Mouse (Mus musculus) midbrain, embryonic 14.5 days (tissue): ENCODE results near the gene Myof. TPM values are rescaled to one million over a fixed set of nuclear protein-coding genes. Genes with fewer than 3 reads are reported as not detected.

Source experiments
- ATAC-seq: fragments of 200-750 bp; cut with Nextera tagmentation; 2 replicates; pipeline ENCODE4 v1.8.0; 2017; ENCODE audit warnings: moderate number of reproducible peaks, moderate library complexity; ENCODE audit not compliant: low FRiP score, low TSS enrichment
- DNase-seq: peaks from one replicate; pipeline ENCODE4 v3.0.0-alpha.2; 2015
- H3K27ac ChIP-seq: fragments of 300-500 bp; sonication (generic); replicated peaks from 2 replicates; pipeline ENCODE4 v1.5.1; 2014; ENCODE audit warnings: mild to moderate bottlenecking, low read depth, low read length, moderate library complexity
- H3K27me3 ChIP-seq: fragments of 300-500 bp; sonication (generic); 2 replicates; pipeline ENCODE4 v1.6.1; 2014; ENCODE audit warnings: low read length, control low read depth, mixed read lengths; ENCODE audit not compliant: control insufficient read depth, insufficient read depth
- H3K36me3 ChIP-seq: fragments of 300-500 bp; sonication (generic); 2 replicates; pipeline ENCODE4 v1.6.1; 2014; ENCODE audit warnings: low read length, control low read depth; ENCODE audit not compliant: control insufficient read depth, insufficient read depth
- H3K4me1 ChIP-seq: fragments of 300-500 bp; sonication (generic); 2 replicates; pipeline ENCODE4 v1.6.1; 2014; ENCODE audit warnings: mild to moderate bottlenecking, antibody characterized with exemption, low read length, control low read depth; ENCODE audit not compliant: control insufficient read depth, insufficient read depth
- H3K4me2 ChIP-seq: fragments of 300-500 bp; sonication (generic); 2 replicates; pipeline ENCODE4 v1.6.1; 2014; ENCODE audit warnings: mild to moderate bottlenecking, low read length, moderate library complexity
- H3K4me3 ChIP-seq: fragments of 300-500 bp; sonication (generic); replicated peaks from 2 replicates; pipeline ENCODE4 v1.5.1; 2014; ENCODE audit warnings: low read depth, low read length
- H3K9ac ChIP-seq: fragments of 300-500 bp; sonication (generic); replicated peaks from 2 replicates; pipeline ENCODE4 v1.6.1; 2014; ENCODE audit warnings: mild to moderate bottlenecking, low read length, moderate library complexity
- H3K9me3 ChIP-seq: fragments of 300-500 bp; sonication (generic); 2 replicates; pipeline ENCODE4 v1.6.1; 2016; ENCODE audit warnings: low read length, control low read depth, mixed read lengths; ENCODE audit not compliant: control insufficient read depth
- WGBS: fragments of 180-500 bp; shearing (Covaris S2); extraction: QIAGEN DNeasy Blood & Tissue Kit; methylation state at CpG from one replicate; pipeline ENCODE4 v1.1.7; 2014; 5-methylcytosine and 5-hydroxymethylcytosine counted together
- polyA plus RNA-seq: library from polyadenylated mRNA; unstranded; fragments of >200 nt; fragmentation: Nextera tagmentation; extraction: Ambion mirVana; gene quantifications from 2 replicates; pipeline ENCODE4 v1.2.1, GENCODE M21; 2014

The Myof gene
- polyA plus RNA-seq, 1 experiment from 2014 or later: 1.1 TPM

GRCm38 (mm10) chr19:38032993-38033734 lies 10.2 kb downstream of the Myof start:
- Histone ChIP-seq H3K4me3 (no peak overlapping the region), H3K9ac (no peak overlapping the region), H3K27me3 (no peaks in the 10 kb centered on the region), H3K9me3 (no peaks in the 10 kb centered on the region), H3K36me3 (no peaks in the 10 kb centered on the region), H3K27ac (no peak overlapping the region), H3K4me1 (no peaks in the 10 kb centered on the region), H3K4me2 (no peak overlapping the region)
- WGBS: 81% methylated on average over 15 of the region's 15 CpGs
- no peak for ATAC-seq
- no peak for DNase-seq

GRCm38 (mm10) chr19:38031144-38031543 lies 12.2 kb downstream of the Myof start:
- WGBS: 72% methylated on average over 9 of the region's 9 CpGs
- no peak overlapping the region for H3K9ac ChIP-seq
- no peak for ATAC-seq

DNA sequence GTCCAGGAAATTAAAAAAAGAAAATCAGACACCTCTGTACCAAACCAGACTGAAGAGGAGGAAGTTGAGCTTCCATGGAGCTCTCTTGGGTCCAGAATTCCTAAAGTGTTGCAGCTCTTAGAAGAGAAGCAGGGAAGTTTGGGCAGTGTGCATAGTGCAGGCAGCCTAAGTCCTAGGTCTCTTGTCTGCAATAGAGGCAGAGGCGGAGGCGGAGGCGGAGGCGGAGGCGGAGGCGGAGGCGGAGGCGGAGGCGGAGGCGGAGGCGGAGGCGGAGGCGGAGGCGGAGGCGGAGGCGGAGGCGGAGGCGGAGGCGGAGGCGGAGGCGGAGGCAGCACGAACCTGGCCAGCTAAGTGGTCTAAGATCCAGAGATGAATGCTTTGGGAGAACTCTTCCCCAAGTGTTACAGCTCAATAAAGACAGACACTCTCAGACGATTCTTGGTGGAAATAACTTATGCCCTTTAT lies 12.7 kb downstream of the Myof start:
- H3K4me1 ChIP-seq: no peaks in the 10 kb centered on the region
- H3K27ac ChIP-seq: no peak overlapping the region
- 2% methylated on average over 16 of the region's 23 CpGs for WGBS
- H3K9ac ChIP-seq: no peak overlapping the region
- no peaks in the 10 kb centered on the region for H3K9me3 ChIP-seq
- H3K4me3 ChIP-seq: no peak overlapping the region
- DNase-seq (peak; percentile 55), ATAC-seq (no peak)
- H3K4me2 ChIP-seq: peak overlapping the region; percentile 29
- H3K36me3 ChIP-seq: no peaks in the 10 kb centered on the region
- no peaks in the 10 kb centered on the region for H3K27me3 ChIP-seq

More at GRCm38 (mm10) chr19:38031144-38031543, 12.2 kb downstream of the Myof start:
- Histone ChIP-seq H3K4me3 (no peak overlapping the region), H3K36me3 (no peaks in the 10 kb centered on the region), H3K4me2 (peak overlapping the region; percentile 29), H3K9me3 (no peaks in the 10 kb centered on the region), H3K27ac (no peak overlapping the region), H3K27me3 (no peaks in the 10 kb centered on the region), H3K4me1 (no peaks in the 10 kb centered on the region)
- DNase-seq: no peak

DNA sequence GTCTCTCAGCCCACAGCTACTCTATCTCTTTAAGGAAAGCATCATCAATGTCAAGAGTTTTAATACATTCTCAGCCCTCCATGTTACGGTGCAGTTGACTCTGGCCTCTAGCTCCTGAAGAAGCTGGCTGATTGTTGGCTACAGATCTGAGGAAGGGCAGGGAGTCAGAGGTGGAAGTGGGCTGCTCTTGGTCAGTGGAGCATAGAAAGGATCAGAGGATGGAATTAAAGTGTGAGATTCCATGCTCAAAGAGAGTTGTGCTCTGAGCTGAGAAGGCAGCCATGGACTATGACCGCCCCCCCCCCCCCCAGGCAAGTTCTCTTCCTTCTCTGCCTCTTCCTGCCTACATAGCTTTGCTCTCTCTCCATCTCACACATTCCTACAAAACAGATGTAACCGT lies 13.5 kb downstream of the Myof start:
- no peak for ATAC-seq
- no peaks in the 10 kb centered on the region for H3K27me3 ChIP-seq
- 36% methylated on average over 3 of the region's 3 CpGs for WGBS
- H3K27ac ChIP-seq: no peak overlapping the region
- no peak overlapping the region for H3K9ac ChIP-seq
- H3K36me3 ChIP-seq: no peaks in the 10 kb centered on the region
- H3K4me1 ChIP-seq: no peaks in the 10 kb centered on the region
- no peak for DNase-seq
- no peak overlapping the region for H3K4me3 ChIP-seq
- no peak overlapping the region for H3K4me2 ChIP-seq
- no peaks in the 10 kb centered on the region for H3K9me3 ChIP-seq

DNA sequence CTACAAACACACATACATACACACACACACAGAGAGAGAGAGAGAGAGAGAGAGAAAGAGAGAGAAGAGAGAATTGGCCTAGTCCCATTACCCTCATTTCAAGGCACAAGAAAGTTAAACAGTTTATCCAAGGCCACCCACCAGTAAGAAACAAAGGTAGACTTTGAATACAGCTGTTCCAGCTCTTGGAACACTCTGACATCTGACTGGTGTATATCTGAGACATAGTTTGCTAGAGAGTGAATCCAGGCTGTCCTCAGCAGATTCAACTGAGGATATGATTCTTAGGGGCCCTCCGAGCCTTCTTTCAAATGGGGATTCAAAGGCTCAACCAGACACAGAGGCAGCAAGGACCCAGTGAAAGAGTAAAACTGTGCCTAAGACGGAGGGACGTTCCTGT lies 14.1 kb downstream of the Myof start:
- no peak overlapping the region for H3K4me3 ChIP-seq
- WGBS: 69% methylated on average over 3 of the region's 3 CpGs

DNA sequence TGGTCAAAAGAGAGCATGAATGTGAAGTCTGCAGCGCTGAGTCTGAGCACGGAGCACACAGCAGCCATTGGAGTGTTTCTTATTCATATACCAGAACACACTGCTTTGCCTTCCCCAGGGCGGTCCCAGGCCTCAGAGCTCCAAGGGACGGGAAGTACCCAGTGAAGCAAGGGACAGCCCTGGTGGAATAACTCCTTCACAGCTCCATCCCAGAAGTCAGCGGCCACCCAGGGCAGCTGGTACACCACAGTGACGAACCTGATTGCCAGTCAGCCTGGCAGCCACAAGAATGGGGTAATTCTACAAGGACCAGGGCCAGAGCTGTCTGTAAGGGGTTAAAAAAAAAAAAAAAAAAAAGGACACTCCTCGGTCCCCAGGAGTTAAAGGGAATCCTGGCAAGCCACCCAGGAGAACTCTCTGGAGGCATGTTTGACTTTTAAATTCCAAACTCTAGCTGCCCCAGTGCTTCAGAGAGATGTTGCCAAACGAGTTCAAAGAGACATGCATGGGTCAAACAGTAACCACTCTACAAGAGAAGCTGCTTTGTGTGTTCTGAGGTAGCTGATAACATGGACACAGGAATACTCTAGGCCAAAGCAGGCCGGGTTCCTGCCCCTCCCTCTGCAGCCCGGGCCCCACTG lies 15.4 kb downstream of the Myof start:
- 64% methylated on average over 10 of the region's 10 CpGs for WGBS
- no peak overlapping the region for H3K27ac ChIP-seq

More for the DNA sequence above, 14.1 kb downstream of the Myof start:
- no peaks in the 10 kb centered on the region for H3K27me3 ChIP-seq
- H3K36me3 ChIP-seq: no peaks in the 10 kb centered on the region
- H3K9me3 ChIP-seq: no peaks in the 10 kb centered on the region
- no peak overlapping the region for H3K9ac ChIP-seq
- H3K27ac ChIP-seq: no peak overlapping the region
- DNase-seq: no peak
- no peak overlapping the region for H3K4me2 ChIP-seq
- no peaks in the 10 kb centered on the region for H3K4me1 ChIP-seq
- ATAC-seq: no peak

GRCm38 (mm10) chr19:38027389-38027788 lies 16.0 kb downstream of the Myof start:
- DNase-seq (no peak), ATAC-seq (no peak)
- H3K4me1 ChIP-seq: no peaks in the 10 kb centered on the region
- no peak overlapping the region for H3K4me3 ChIP-seq
- H3K27ac ChIP-seq: no peak overlapping the region
- no peaks in the 10 kb centered on the region for H3K9me3 ChIP-seq
- no peak overlapping the region for H3K9ac ChIP-seq
- H3K36me3 ChIP-seq: no peaks in the 10 kb centered on the region
- H3K27me3 ChIP-seq: no peaks in the 10 kb centered on the region
- no peak overlapping the region for H3K4me2 ChIP-seq
- WGBS: 88% methylated on average over 6 of the region's 6 CpGs

More for the DNA sequence above, 15.4 kb downstream of the Myof start:
- H3K4me1 ChIP-seq: no peaks in the 10 kb centered on the region
- H3K9me3 ChIP-seq: no peaks in the 10 kb centered on the region
- no peaks in the 10 kb centered on the region for H3K27me3 ChIP-seq
- no peak overlapping the region for H3K9ac ChIP-seq
- ATAC-seq (no peak), DNase-seq (no peak)
- no peaks in the 10 kb centered on the region for H3K36me3 ChIP-seq
- no peak overlapping the region for H3K4me2 ChIP-seq
- no peak overlapping the region for H3K4me3 ChIP-seq

DNA sequence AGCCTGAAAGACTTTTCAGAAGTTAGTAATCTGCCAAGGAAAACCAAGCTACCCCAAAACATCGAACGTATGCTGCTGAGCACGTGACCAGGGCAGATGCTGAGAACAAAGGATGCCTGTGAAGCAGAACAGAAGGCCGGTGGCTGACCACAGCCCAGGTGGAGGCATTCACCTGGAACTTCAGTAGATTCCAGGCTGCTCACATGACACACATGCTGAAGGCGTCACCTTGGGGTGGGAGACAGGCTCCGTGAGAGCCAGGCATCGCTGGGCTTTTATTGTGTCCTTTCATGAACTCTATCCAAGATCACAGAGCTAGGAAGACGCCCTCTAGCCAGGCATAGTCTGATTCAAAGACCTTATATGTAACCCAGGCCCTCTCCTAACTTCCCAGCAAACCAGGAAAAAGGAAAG lies 17.2 kb downstream of the Myof start:
- Histone ChIP-seq H3K27me3 (no peaks in the 10 kb centered on the region), H3K36me3 (no peaks in the 10 kb centered on the region), H3K9me3 (no peaks in the 10 kb centered on the region), H3K9ac (no peak overlapping the region), H3K4me2 (no peak overlapping the region), H3K4me3 (no peak overlapping the region), H3K27ac (no peak overlapping the region), H3K4me1 (no peaks in the 10 kb centered on the region)
- no peak for ATAC-seq
- DNase-seq: no peak
- WGBS: 59% methylated on average over 8 of the region's 8 CpGs
